Mouse (Mus musculus): Measurements from ENCODE around the gene Gfod1.

DNA sequence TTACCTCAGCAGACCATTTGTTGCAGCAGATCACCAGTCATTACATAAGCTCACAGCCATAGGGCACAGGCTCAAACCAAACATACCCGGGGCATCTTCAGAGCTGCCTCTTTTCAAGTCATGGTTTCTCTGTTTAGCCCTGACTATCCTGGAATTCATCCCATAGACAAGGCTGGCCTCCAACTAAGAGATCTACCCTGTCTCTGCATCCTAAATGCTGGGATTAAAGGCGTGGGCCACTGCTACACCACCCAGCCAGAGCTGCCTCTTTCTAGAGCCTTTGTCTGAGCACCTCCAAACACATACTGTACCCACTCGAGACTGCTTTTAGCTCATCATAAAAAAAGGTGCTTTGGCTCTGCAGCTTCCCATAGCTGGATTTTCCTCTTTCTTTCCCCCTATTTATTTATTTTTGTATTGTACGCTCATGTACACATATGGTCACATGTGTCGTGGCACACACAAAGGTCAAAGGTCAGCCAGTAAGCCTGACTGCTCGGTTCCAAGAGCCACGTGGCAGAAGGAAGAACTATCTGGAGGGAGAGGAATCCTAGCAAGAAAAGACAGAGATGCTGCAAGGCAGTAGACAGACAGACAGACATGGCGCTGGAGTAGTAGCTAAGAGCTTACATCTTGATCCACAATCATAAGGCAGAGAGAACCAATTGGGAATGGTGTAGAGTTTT, 51.7 kb downstream of the Gfod1 start:
- no peak for TF ChIP-seq CTCF (conservative IDR thresholded peaks at IDR 0.05; ENCODE audit: low read length)
- TF ChIP-seq NANOG (IDR thresholded peaks at IDR 0.05; ENCODE audit: borderline replicate concordance, low read length), result no peak
